Mouse (Mus musculus): ENCODE results near the gene Lpin3. TPM values are rescaled to one million over a fixed set of nuclear protein-coding genes. Genes with fewer than 3 reads are reported as not detected.
A peak's percentile ranks its signal among the peaks of the same experiment; 100 is the strongest.

The Lpin3 gene
- 0.41 and 0.74 TPM in 2 replicates for polyA plus RNA-seq (2015; fragmentation: Nextera tagmentation; extraction: Ambion mirVana)

- 47% methylated on average over 13 of the region's 13 CpGs for WGBS (ENCODE audit: insufficient replicate concordance)
- no peak within 1 kb of the TSS for H3K4me2 ChIP-seq
- no peaks in the 10 kb centered on the region for H3K27me3 ChIP-seq
- no peaks in the 10 kb centered on the region for H3K9me3 ChIP-seq (replicated peaks)
- no peaks in the 10 kb centered on the region for H3K4me1 ChIP-seq (replicated peaks)
- no peak within 1 kb of the TSS for H3K4me3 ChIP-seq (replicated peaks)
- H3K9ac ChIP-seq = no peak within 1 kb of the TSS
- no peak within 1 kb of the TSS for H3K27ac ChIP-seq (replicated peaks)
- ATAC-seq (ENCODE audit: insufficient read depth) = peak; percentile 37; the same call in 1 of the 2 replicates
- no peaks in the 10 kb centered on the region for H3K36me3 ChIP-seq (replicated peaks)
Measured at GRCm38 (mm10) chr2:160880453-160881195, at the start of gene Lpin3. TSS of gene Lpin3 (plus strand) at chr2:160880670.

GRCm38 (mm10) chr2:160840838-160841237 lies 39.6 kb upstream of the Lpin3 start:
- ATAC-seq (ENCODE audit: insufficient read depth) = no peak
- Histone ChIP-seq H3K9ac (no peak overlapping the region), H3K36me3 (replicated peaks) (no peaks in the 10 kb centered on the region), H3K4me1 (replicated peaks) (no peaks in the 10 kb centered on the region), H3K27me3 (no peaks in the 10 kb centered on the region), H3K4me2 (no peak overlapping the region), H3K4me3 (replicated peaks) (no peak overlapping the region), H3K27ac (replicated peaks) (no peak overlapping the region), H3K9me3 (replicated peaks) (no peaks in the 10 kb centered on the region)

GRCm38 (mm10) chr2:160847664-160848063 lies 32.8 kb upstream of the Lpin3 start:
- no peaks in the 10 kb centered on the region for H3K9me3 ChIP-seq (replicated peaks)
- 0 out of 2 replicates have a peak, but pooled peaks have one; percentile 37 for ATAC-seq (ENCODE audit: insufficient read depth)
- H3K36me3 ChIP-seq (replicated peaks) = no peaks in the 10 kb centered on the region
- no peak overlapping the region for H3K27ac ChIP-seq (replicated peaks)
- WGBS (ENCODE audit: insufficient replicate concordance) = 46% methylated on average over 1 of the region's 1 CpGs
- no peaks in the 10 kb centered on the region for H3K27me3 ChIP-seq
- H3K4me1 ChIP-seq (replicated peaks) = no peaks in the 10 kb centered on the region
- no peak overlapping the region for H3K9ac ChIP-seq
- H3K4me3 ChIP-seq (replicated peaks) = no peak overlapping the region
- H3K4me2 ChIP-seq = no peak overlapping the region

- ATAC-seq (ENCODE audit: insufficient read depth) = no peak
- Histone ChIP-seq H3K9ac (no peak overlapping the region), H3K4me3 (replicated peaks) (no peak overlapping the region), H3K4me2 (no peak overlapping the region), H3K9me3 (replicated peaks) (no peaks in the 10 kb centered on the region), H3K27me3 (no peaks in the 10 kb centered on the region), H3K36me3 (replicated peaks) (no peaks in the 10 kb centered on the region), H3K27ac (replicated peaks) (no peak overlapping the region), H3K4me1 (replicated peaks) (no peaks in the 10 kb centered on the region)
- 64% methylated on average over 2 of the region's 2 CpGs for WGBS (ENCODE audit: insufficient replicate concordance)
Measured at GRCm38 (mm10) chr2:160848186-160848585, 32.3 kb upstream of the Lpin3 start.

GRCm38 (mm10) chr2:160849617-160850240 lies 30.7 kb upstream of the Lpin3 start:
- no peaks in the 10 kb centered on the region for H3K4me1 ChIP-seq (replicated peaks)
- 45% methylated on average over 3 of the region's 3 CpGs for WGBS (ENCODE audit: insufficient replicate concordance)
- ATAC-seq (ENCODE audit: insufficient read depth) = no peak
- H3K27me3 ChIP-seq = no peaks in the 10 kb centered on the region
- no peaks in the 10 kb centered on the region for H3K9me3 ChIP-seq (replicated peaks)
- H3K9ac ChIP-seq = no peak overlapping the region
- no peak overlapping the region for H3K27ac ChIP-seq (replicated peaks)
- H3K36me3 ChIP-seq (replicated peaks) = no peaks in the 10 kb centered on the region
- no peak overlapping the region for H3K4me2 ChIP-seq
- H3K4me3 ChIP-seq (replicated peaks) = no peak overlapping the region

- H3K9me3 ChIP-seq (replicated peaks) = no peaks in the 10 kb centered on the region
- ATAC-seq (ENCODE audit: insufficient read depth) = no peak
- no peak overlapping the region for H3K27ac ChIP-seq (replicated peaks)
- no peaks in the 10 kb centered on the region for H3K4me1 ChIP-seq (replicated peaks)
- no peaks in the 10 kb centered on the region for H3K36me3 ChIP-seq (replicated peaks)
- no peak overlapping the region for H3K4me2 ChIP-seq
- no peak overlapping the region for H3K4me3 ChIP-seq (replicated peaks)
- H3K27me3 ChIP-seq = no peaks in the 10 kb centered on the region
- 51% methylated on average over 3 of the region's 3 CpGs for WGBS (ENCODE audit: insufficient replicate concordance)
- H3K9ac ChIP-seq = no peak overlapping the region
Measured at GRCm38 (mm10) chr2:160850360-160850759, 30.1 kb upstream of the Lpin3 start.

- no peak for ATAC-seq (ENCODE audit: insufficient read depth)
Measured at GRCm38 (mm10) chr2:160854687-160855086, 25.8 kb upstream of the Lpin3 start.

GRCm38 (mm10) chr2:160856359-160857102 lies 23.9 kb upstream of the Lpin3 start:
- no peak overlapping the region for H3K9ac ChIP-seq
- 58% methylated on average over 5 of the region's 5 CpGs for WGBS (ENCODE audit: insufficient replicate concordance)
- H3K27ac ChIP-seq (replicated peaks) = no peak overlapping the region

More at GRCm38 (mm10) chr2:160854687-160855086, 25.8 kb upstream of the Lpin3 start:
- Histone ChIP-seq H3K4me2 (no peak overlapping the region), H3K36me3 (replicated peaks) (no peaks in the 10 kb centered on the region), H3K9me3 (replicated peaks) (no peaks in the 10 kb centered on the region), H3K9ac (no peak overlapping the region), H3K27ac (replicated peaks) (no peak overlapping the region), H3K4me1 (replicated peaks) (peaks cover 2% of the 10 kb centered on the region; the same call in 1 of the 2 replicates), H3K4me3 (replicated peaks) (no peak overlapping the region), H3K27me3 (no peaks in the 10 kb centered on the region)

GRCm38 (mm10) chr2:160860363-160860762 lies 20.1 kb upstream of the Lpin3 start:
- 9% methylated on average over 1 of the region's 1 CpGs for WGBS (ENCODE audit: insufficient replicate concordance)
- peaks cover 2% of the 10 kb centered on the region; the same call in 1 of the 2 replicates for H3K4me1 ChIP-seq (replicated peaks)
- no peak overlapping the region for H3K9ac ChIP-seq
- no peak overlapping the region for H3K4me3 ChIP-seq (replicated peaks)
- no peak overlapping the region for H3K4me2 ChIP-seq
- no peaks in the 10 kb centered on the region for H3K9me3 ChIP-seq (replicated peaks)
- no peaks in the 10 kb centered on the region for H3K36me3 ChIP-seq (replicated peaks)
- H3K27me3 ChIP-seq = no peaks in the 10 kb centered on the region
- no peak overlapping the region for H3K27ac ChIP-seq (replicated peaks)
- no peak for ATAC-seq (ENCODE audit: insufficient read depth)

More at GRCm38 (mm10) chr2:160856359-160857102, 23.9 kb upstream of the Lpin3 start:
- ATAC-seq (ENCODE audit: insufficient read depth) = no peak
- Histone ChIP-seq H3K4me1 (replicated peaks) (peaks cover 2% of the 10 kb centered on the region; the same call in 1 of the 2 replicates), H3K4me3 (replicated peaks) (no peak overlapping the region), H3K9me3 (replicated peaks) (no peaks in the 10 kb centered on the region), H3K4me2 (no peak overlapping the region), H3K36me3 (replicated peaks) (no peaks in the 10 kb centered on the region), H3K27me3 (no peaks in the 10 kb centered on the region)

GRCm38 (mm10) chr2:160864112-160864511 lies 16.4 kb upstream of the Lpin3 start:
- H3K27me3 ChIP-seq = no peaks in the 10 kb centered on the region
- 52% methylated on average over 1 of the region's 1 CpGs for WGBS (ENCODE audit: insufficient replicate concordance)
- peaks cover 2% of the 10 kb centered on the region; the same call in 1 of the 2 replicates for H3K4me1 ChIP-seq (replicated peaks)

GRCm38 (mm10) chr2:160865266-160865665 lies 15.2 kb upstream of the Lpin3 start:
- Histone ChIP-seq H3K27ac (replicated peaks) (no peak overlapping the region), H3K36me3 (replicated peaks) (no peaks in the 10 kb centered on the region), H3K27me3 (no peaks in the 10 kb centered on the region), H3K4me3 (replicated peaks) (no peak overlapping the region), H3K9me3 (replicated peaks) (no peaks in the 10 kb centered on the region), H3K4me2 (no peak overlapping the region), H3K4me1 (replicated peaks) (no peaks in the 10 kb centered on the region), H3K9ac (no peak overlapping the region)
- WGBS (ENCODE audit: insufficient replicate concordance) = 52% methylated on average over 2 of the region's 2 CpGs
- no peak for ATAC-seq (ENCODE audit: insufficient read depth)

More at GRCm38 (mm10) chr2:160864112-160864511, 16.4 kb upstream of the Lpin3 start:
- Histone ChIP-seq H3K36me3 (replicated peaks) (no peaks in the 10 kb centered on the region), H3K27ac (replicated peaks) (no peak overlapping the region), H3K9me3 (replicated peaks) (no peaks in the 10 kb centered on the region), H3K4me2 (no peak overlapping the region), H3K4me3 (replicated peaks) (no peak overlapping the region), H3K9ac (no peak overlapping the region)
- ATAC-seq (ENCODE audit: insufficient read depth) = no peak

Measured in liver, embryonic 15.5 days (tissue).